Mouse (Mus musculus): ENCODE measurements around the gene Olfr843. TPM values are rescaled to one million over a fixed set of nuclear protein-coding genes. Genes with fewer than 3 reads are reported as not detected.

Gene Olfr843
- not detected in 2 replicates for polyA plus RNA-seq (2012; rRNA removed)
- polyA plus RNA-seq (2014; fragmentation: Nextera tagmentation; extraction: Ambion mirVana), result not detected in 2 replicates

GRCm38 (mm10) chr9:19251887-19252286 is at the start of gene Olfr843:
Gene Olfr843 (minus strand): TSS chr9:19251987.
- no peak for DNase-seq (ENCODE audit: low read depth in 3 of 3, low spot score in 3 of 3)
- H3K4me2 ChIP-seq (ENCODE audit: low read depth), result no peak within 1 kb of the TSS
- 53% methylated on average over 2 of the region's 2 CpGs for WGBS (ENCODE audit: insufficient replicate concordance)
- no peaks in the 10 kb centered on the region for H3K4me1 ChIP-seq (replicated peaks; ENCODE audit: control insufficient read depth in 2 of 2, insufficient read depth in 2 of 2, low read length in 1 of 2)
- no peak within 1 kb of the TSS for H3K9ac ChIP-seq (replicated peaks)
- H3K4me3 ChIP-seq (ENCODE audit: insufficient read depth in 1 of 2, low read depth in 2 of 2, low read length in 2 of 2), result no peak within 1 kb of the TSS
- H3K27me3 ChIP-seq (ENCODE audit: control insufficient read depth, insufficient read depth, low read length), result no peaks in the 10 kb centered on the region
- ATAC-seq (ENCODE audit: insufficient read depth), result no peak
- no peaks in the 10 kb centered on the region for H3K9me3 ChIP-seq (ENCODE audit: control insufficient read depth, low read length)
- H3K36me3 ChIP-seq (replicated peaks; ENCODE audit: control insufficient read depth, insufficient read depth, low read depth), result no peaks in the 10 kb centered on the region
- no peak for TF ChIP-seq CTCF (IDR thresholded peaks at IDR 0.05; ENCODE audit: low read depth)
- no peak for TF ChIP-seq EP300 (IDR thresholded peaks at IDR 0.05; ENCODE audit: low read depth)
- no peak within 1 kb of the TSS for H3K27ac ChIP-seq

Other genes starting within 250 kb of the Olfr843 start
- gene Olfr835, start 219.3 kb downstream of the Olfr843 start, polyA plus RNA-seq (2012; rRNA removed), result not detected in 2 replicates
- not detected in 2 replicates for gene Olfr835, start 219.3 kb downstream of the Olfr843 start, polyA plus RNA-seq (2014; fragmentation: Nextera tagmentation; extraction: Ambion mirVana)
- not detected in 2 replicates for gene Olfr836, start 131.6 kb downstream of the Olfr843 start, polyA plus RNA-seq (2012; rRNA removed)
- not detected in 2 replicates for gene Olfr836, start 131.6 kb downstream of the Olfr843 start, polyA plus RNA-seq (2014; fragmentation: Nextera tagmentation; extraction: Ambion mirVana)
- not detected in 2 replicates for gene Olfr837, start 115.7 kb downstream of the Olfr843 start, polyA plus RNA-seq (2012; rRNA removed)
- gene Olfr837, start 115.7 kb downstream of the Olfr843 start, polyA plus RNA-seq (2014; fragmentation: Nextera tagmentation; extraction: Ambion mirVana), result not detected in 2 replicates
- not detected in 2 replicates for gene Olfr839-ps1, start 74.7 kb downstream of the Olfr843 start, polyA plus RNA-seq (2012; rRNA removed)
- gene Olfr839-ps1, start 74.7 kb downstream of the Olfr843 start, polyA plus RNA-seq (2014; fragmentation: Nextera tagmentation; extraction: Ambion mirVana), result not detected in 2 replicates
- not detected in 2 replicates for gene Olfr844, start 64.4 kb upstream of the Olfr843 start, polyA plus RNA-seq (2012; rRNA removed)
- not detected in 2 replicates for gene Olfr844, start 64.4 kb upstream of the Olfr843 start, polyA plus RNA-seq (2014; fragmentation: Nextera tagmentation; extraction: Ambion mirVana)
- not detected in 2 replicates for gene Olfr845, start 84.5 kb upstream of the Olfr843 start, polyA plus RNA-seq (2012; rRNA removed)
- gene Olfr845, start 84.5 kb upstream of the Olfr843 start, polyA plus RNA-seq (2014; fragmentation: Nextera tagmentation; extraction: Ambion mirVana), result not detected in 2 replicates
- gene Olfr846, start 112.0 kb upstream of the Olfr843 start, polyA plus RNA-seq (2012; rRNA removed), result not detected in 2 replicates
- gene Olfr846, start 112.0 kb upstream of the Olfr843 start, polyA plus RNA-seq (2014; fragmentation: Nextera tagmentation; extraction: Ambion mirVana), result not detected in 2 replicates
- gene Olfr847, start 126.7 kb upstream of the Olfr843 start, polyA plus RNA-seq (2012; rRNA removed), result not detected in 2 replicates
- gene Olfr847, start 126.7 kb upstream of the Olfr843 start, polyA plus RNA-seq (2014; fragmentation: Nextera tagmentation; extraction: Ambion mirVana), result not detected in 2 replicates
- not detected in 2 replicates for gene Olfr849, start 188.3 kb upstream of the Olfr843 start, polyA plus RNA-seq (2012; rRNA removed)
- not detected in 2 replicates for gene Olfr849, start 188.3 kb upstream of the Olfr843 start, polyA plus RNA-seq (2014; fragmentation: Nextera tagmentation; extraction: Ambion mirVana)
- not detected in 2 replicates for gene Olfr850, start 226.3 kb upstream of the Olfr843 start, polyA plus RNA-seq (2012; rRNA removed)
- not detected in 2 replicates for gene Olfr850, start 226.3 kb upstream of the Olfr843 start, polyA plus RNA-seq (2014; fragmentation: Nextera tagmentation; extraction: Ambion mirVana)
- not detected in 2 replicates for gene Olfr851, start 241.3 kb upstream of the Olfr843 start, polyA plus RNA-seq (2012; rRNA removed)
- not detected in 2 replicates for gene Olfr851, start 241.3 kb upstream of the Olfr843 start, polyA plus RNA-seq (2014; fragmentation: Nextera tagmentation; extraction: Ambion mirVana)

Measured in liver, embryonic 14.5 days (tissue).